Mouse (Mus musculus) lung, postnatal 0 days (tissue): ENCODE measurements around the gene Brd4. TPM values are rescaled to one million over a fixed set of nuclear protein-coding genes. Genes with fewer than 3 reads are reported as not detected.
A peak's percentile ranks its signal among the peaks of the same experiment; 100 is the strongest.

Source experiments
- ATAC-seq: fragments of 200-750 bp; cut with Nextera tagmentation; 2 replicates; pipeline ENCODE4 v1.8.0; 2017; ENCODE audit warnings: moderate library complexity
- DNase-seq: peaks from one replicate; pipeline ENCODE4 v3.0.0-alpha.2; 2016; ENCODE audit warnings: low spot score
- H3K27ac ChIP-seq: fragments of 300-500 bp; sonication (generic); 2 replicates; pipeline ENCODE4 v1.5.1; 2014; ENCODE audit warnings: antibody characterized with exemption, mild to moderate bottlenecking, low read length, mixed read lengths
- H3K27me3 ChIP-seq: fragments of 300-500 bp; sonication (generic); replicated peaks from 2 replicates; pipeline ENCODE4 v1.6.1; 2014; ENCODE audit warnings: low read length, mixed read lengths; ENCODE audit not compliant: insufficient read depth
- H3K36me3 ChIP-seq: fragments of 300-500 bp; sonication (generic); 2 replicates; pipeline ENCODE4 v1.6.1; 2014; ENCODE audit warnings: low read length, mixed read lengths; ENCODE audit not compliant: insufficient read depth
- H3K4me1 ChIP-seq: fragments of 300-500 bp; sonication (generic); 2 replicates; pipeline ENCODE4 v1.6.1; 2014; ENCODE audit warnings: antibody characterized with exemption, low read depth, low read length, mixed read lengths; ENCODE audit not compliant: insufficient read depth
- H3K4me2 ChIP-seq: fragments of 300-500 bp; sonication (generic); replicated peaks from 2 replicates; pipeline ENCODE4 v1.6.1; 2014; ENCODE audit warnings: low read depth, mild to moderate bottlenecking, low read length, moderate library complexity, mixed read lengths
- H3K4me3 ChIP-seq: fragments of 300-500 bp; sonication (generic); 2 replicates; pipeline ENCODE4 v1.5.1; 2014; ENCODE audit warnings: low read depth, low read length
- H3K9ac ChIP-seq: fragments of 300-500 bp; sonication (generic); replicated peaks from 2 replicates; pipeline ENCODE4 v1.6.1; 2014; ENCODE audit warnings: low read depth, mild to moderate bottlenecking
- H3K9me3 ChIP-seq: fragments of 300-500 bp; sonication (generic); 2 replicates; pipeline ENCODE4 v1.6.1; 2016; ENCODE audit warnings: low read length, mixed read lengths
- CTCF ChIP-seq: IDR thresholded peaks from 2 replicates; pipeline ENCODE4 v1.5.1; 2016; ENCODE audit warnings: antibody characterized with exemption, mild to moderate bottlenecking
- EP300 ChIP-seq: IDR thresholded peaks from 2 replicates; pipeline ENCODE4 v1.6.1; 2016; ENCODE audit warnings: antibody characterized with exemption, mild to moderate bottlenecking, control low read depth
- WGBS: fragments of 180-500 bp; shearing (Covaris S2); extraction: QIAGEN DNeasy Blood & Tissue Kit; methylation state at CpG from one replicate; pipeline ENCODE4 v1.1.7; 2014; 5-methylcytosine and 5-hydroxymethylcytosine counted together
- polyA plus RNA-seq: library from polyadenylated mRNA; unstranded; fragments of >200 nt; fragmentation: Nextera tagmentation; extraction: Ambion mirVana; gene quantifications from 2 replicates; pipeline ENCODE4 v1.2.1, GENCODE M21; 2015

Gene Brd4
- polyA plus RNA-seq, 1 experiment from 2014 or later: 33.3 TPM

GRCm38 (mm10) chr17:32251827-32252470 lies 32.6 kb downstream of the Brd4 start:
- TF ChIP-seq CTCF: no peak
- Histone ChIP-seq H3K9ac (no peak overlapping the region), H3K27ac (no peak overlapping the region), H3K9me3 (no peaks in the 10 kb centered on the region), H3K4me2 (no peak overlapping the region), H3K4me3 (no peak overlapping the region), H3K36me3 (no peaks in the 10 kb centered on the region), H3K27me3 (no peaks in the 10 kb centered on the region), H3K4me1 (peaks cover 3% of the 10 kb centered on the region; the same call in 1 of the 2 replicates)
- ATAC-seq (peak; percentile 74), DNase-seq (peak; percentile 66)
- 62% methylated on average over 2 of the region's 2 CpGs for WGBS

- Histone ChIP-seq H3K9me3 (no peaks in the 10 kb centered on the region), H3K4me2 (no peak overlapping the region), H3K4me3 (no peak overlapping the region), H3K36me3 (no peaks in the 10 kb centered on the region), H3K27me3 (no peaks in the 10 kb centered on the region), H3K9ac (no peak overlapping the region), H3K4me1 (peaks cover 3% of the 10 kb centered on the region; the same call in 1 of the 2 replicates), H3K27ac (no peak overlapping the region)
- TF ChIP-seq EP300 (no peak), CTCF (no peak)
- WGBS: 82% methylated on average over 1 of the region's 1 CpGs
- ATAC-seq: no peak
- DNase-seq: no peak
Observed at GRCm38 (mm10) chr17:32250066-32250465, 34.5 kb downstream of the Brd4 start.

- no peak for ATAC-seq
- H3K4me3 ChIP-seq: no peak overlapping the region
- peaks cover 3% of the 10 kb centered on the region; the same call in 1 of the 2 replicates for H3K4me1 ChIP-seq
- no peak overlapping the region for H3K9ac ChIP-seq
- DNase-seq: no peak
- no peaks in the 10 kb centered on the region for H3K9me3 ChIP-seq
- no peaks in the 10 kb centered on the region for H3K36me3 ChIP-seq
- 76% methylated on average over 1 of the region's 1 CpGs for WGBS
- H3K4me2 ChIP-seq: no peak overlapping the region
- H3K27ac ChIP-seq: no peak overlapping the region
- no peak for TF ChIP-seq CTCF
- no peak for TF ChIP-seq EP300
- H3K27me3 ChIP-seq: no peaks in the 10 kb centered on the region
Observed at GRCm38 (mm10) chr17:32248192-32248591, 36.3 kb downstream of the Brd4 start.

GRCm38 (mm10) chr17:32247616-32248015 lies 36.9 kb downstream of the Brd4 start:
- ATAC-seq: no peak
- Histone ChIP-seq H3K9ac (no peak overlapping the region), H3K4me2 (no peak overlapping the region), H3K36me3 (no peaks in the 10 kb centered on the region), H3K9me3 (no peaks in the 10 kb centered on the region), H3K4me3 (no peak overlapping the region), H3K4me1 (peaks cover 3% of the 10 kb centered on the region; the same call in 1 of the 2 replicates), H3K27me3 (no peaks in the 10 kb centered on the region), H3K27ac (no peak overlapping the region)
- TF ChIP-seq EP300 (no peak), CTCF (no peak)
- 96% methylated on average over 1 of the region's 1 CpGs for WGBS
- peak; percentile 26 for DNase-seq

- Histone ChIP-seq H3K36me3 (peaks cover 6% of the 10 kb centered on the region; the same call in 1 of the 2 replicates), H3K27me3 (no peaks in the 10 kb centered on the region), H3K9ac (no peak overlapping the region), H3K27ac (no peak overlapping the region), H3K9me3 (no peaks in the 10 kb centered on the region), H3K4me3 (no peak overlapping the region), H3K4me2 (no peak overlapping the region), H3K4me1 (peaks cover 3% of the 10 kb centered on the region; the same call in 1 of the 2 replicates)
- TF ChIP-seq CTCF (no peak), EP300 (no peak)
- ATAC-seq: no peak
- DNase-seq: no peak
- 32% methylated on average over 5 of the region's 5 CpGs for WGBS
Observed at GRCm38 (mm10) chr17:32246117-32246516, 38.4 kb downstream of the Brd4 start.

- no peak overlapping the region for H3K27ac ChIP-seq
- no peaks in the 10 kb centered on the region for H3K27me3 ChIP-seq
- ATAC-seq (no peak; the same call in 1 of the 2 replicates), DNase-seq (peak; percentile 60)
- H3K4me1 ChIP-seq: peaks cover 5% of the 10 kb centered on the region; the same call in 1 of the 2 replicates
- no peaks in the 10 kb centered on the region for H3K9me3 ChIP-seq
- peaks cover 6% of the 10 kb centered on the region; the same call in 1 of the 2 replicates for H3K36me3 ChIP-seq
- WGBS: 81% methylated on average over 2 of the region's 2 CpGs
- TF ChIP-seq CTCF: no peak
- TF ChIP-seq EP300: no peak
- no peak overlapping the region for H3K4me2 ChIP-seq
- H3K9ac ChIP-seq: no peak overlapping the region
- H3K4me3 ChIP-seq: no peak overlapping the region
Observed at GRCm38 (mm10) chr17:32240881-32241531, 43.5 kb downstream of the Brd4 start.
